Mouse (Mus musculus) thymus, adult 2 months (tissue): ENCODE results near the gene Ankrd9.

Source experiments
- CTCF ChIP-seq: fragments of 200-500 bp; IDR thresholded peaks from 2 replicates; pipeline ENCODE4 v1.5.1; 2012; ENCODE audit warnings: mild to moderate bottlenecking, control low read depth, low read length, moderate library complexity, borderline replicate concordance; ENCODE audit not compliant: control insufficient read depth, poor library complexity, insufficient read depth; ENCODE audit errors: extremely low read depth
- POLR2A ChIP-seq: fragments of 200-500 bp; IDR thresholded peaks from 2 replicates; pipeline ENCODE4 v1.6.1; 2012; ENCODE audit warnings: mild to moderate bottlenecking, low read length, control low read depth, moderate library complexity; ENCODE audit not compliant: control insufficient read depth, poor library complexity, insufficient read depth; ENCODE audit errors: extremely low read depth

GRCm38 (mm10) chr12:110994666-110995065, 15.8 kb upstream of the Ankrd9 start:
- TF ChIP-seq CTCF (no peak), POLR2A (no peak)
